Mouse (Mus musculus) gonadal fat pad, adult 2 months (tissue): ENCODE measurements around the gene Gm43552. TPM values are rescaled to one million over a fixed set of nuclear protein-coding genes. Genes with fewer than 3 reads are reported as not detected.
"Not testable (repeated sequence)": the region's sequence is repeated elsewhere in the genome, so short reads cannot be mapped to it uniquely, and the experiment has no call there.

Source experiments
- DNase-seq: peaks from one replicate; pipeline ENCODE4 v3.0.0-alpha.2; 2012; ENCODE audit warnings: low read depth
- polyA plus RNA-seq: library from polyadenylated mRNA; depleted of rRNA; stranded (reverse); fragments of >200 nt; gene quantifications from 2 replicates; pipeline ENCODE4 v1.2.3, GENCODE M21; 2012

The Gm43552 gene
- polyA plus RNA-seq, 1 experiment: not detected

DNA sequence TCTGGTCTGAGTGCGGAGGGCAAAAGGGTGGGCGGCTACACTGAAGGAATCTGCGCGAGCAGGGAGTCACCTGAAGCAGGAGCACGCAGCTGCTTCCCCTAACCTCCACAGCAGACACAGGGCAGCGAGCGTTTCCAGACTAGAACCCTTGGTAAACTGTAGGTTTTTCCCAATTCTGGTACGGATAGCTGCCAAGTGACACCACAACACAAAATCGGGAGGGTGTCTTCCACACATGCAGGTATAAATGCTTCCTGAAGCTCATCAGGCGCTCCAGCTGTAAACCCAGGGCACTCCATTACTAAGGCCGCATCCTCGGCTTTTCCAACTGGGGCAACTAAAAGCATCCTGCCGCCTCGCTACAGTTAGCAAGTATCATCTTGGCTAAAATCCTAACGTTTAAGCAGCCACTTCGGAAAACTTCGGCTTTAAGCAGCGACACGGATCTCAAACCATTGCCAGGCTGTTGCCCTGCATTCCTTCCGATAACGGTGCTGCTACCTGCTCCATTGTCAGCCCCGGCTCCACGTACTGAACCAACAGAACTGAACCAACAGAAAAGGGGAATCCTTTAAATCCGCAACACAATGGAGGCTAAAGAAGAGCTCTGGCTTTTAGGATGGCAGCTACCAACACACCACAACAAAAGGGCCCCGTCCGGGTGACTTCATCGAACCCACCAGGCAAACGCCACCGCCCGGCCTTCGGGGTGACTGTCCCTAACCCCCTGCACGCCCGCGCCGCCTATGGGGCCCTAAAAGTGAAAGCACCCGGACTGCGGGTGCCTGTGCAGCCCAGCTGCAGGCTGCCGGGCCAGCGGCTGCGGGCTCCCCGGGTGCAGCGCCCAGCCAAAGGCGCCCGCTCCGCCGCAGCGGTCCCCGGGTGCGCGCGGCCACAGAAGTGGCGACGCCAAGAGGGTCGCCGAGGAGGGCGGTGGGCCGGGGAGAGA is 592 bp downstream of the Gm43552 start:
- no peak for DNase-seq

GRCm38 (mm10) chr5:65489830-65490229 is 2.8 kb downstream of the Gm43552 start:
- no peak for DNase-seq

GRCm38 (mm10) chr5:65488725-65489124 is 3.9 kb downstream of the Gm43552 start:
- DNase-seq: no peak

- DNase-seq: no peak
Measured at GRCm38 (mm10) chr5:65487381-65487780, 5.3 kb downstream of the Gm43552 start.

DNA sequence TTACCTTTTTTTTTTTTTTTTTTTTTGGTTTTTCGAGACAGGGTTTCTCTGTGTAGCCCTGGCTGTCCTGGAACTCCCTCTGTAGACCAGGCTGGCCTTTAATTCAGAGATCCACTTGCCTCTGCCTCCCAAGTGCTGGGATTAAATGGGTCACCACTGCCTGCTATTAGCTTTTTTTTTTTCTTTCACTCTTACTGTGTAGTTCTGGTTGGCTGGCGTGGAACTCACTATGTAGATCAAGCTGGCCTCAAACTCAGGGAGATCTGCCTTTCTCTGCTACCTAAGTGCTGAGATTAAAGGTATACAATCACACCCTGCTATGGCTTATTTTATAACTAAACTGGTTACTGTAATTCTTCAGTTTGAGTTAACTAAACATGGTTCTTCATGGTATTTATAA is 6.1 kb downstream of the Gm43552 start:
- no peak for DNase-seq

- DNase-seq: no peak
Measured at GRCm38 (mm10) chr5:65482996-65483395, 9.6 kb downstream of the Gm43552 start.

DNA sequence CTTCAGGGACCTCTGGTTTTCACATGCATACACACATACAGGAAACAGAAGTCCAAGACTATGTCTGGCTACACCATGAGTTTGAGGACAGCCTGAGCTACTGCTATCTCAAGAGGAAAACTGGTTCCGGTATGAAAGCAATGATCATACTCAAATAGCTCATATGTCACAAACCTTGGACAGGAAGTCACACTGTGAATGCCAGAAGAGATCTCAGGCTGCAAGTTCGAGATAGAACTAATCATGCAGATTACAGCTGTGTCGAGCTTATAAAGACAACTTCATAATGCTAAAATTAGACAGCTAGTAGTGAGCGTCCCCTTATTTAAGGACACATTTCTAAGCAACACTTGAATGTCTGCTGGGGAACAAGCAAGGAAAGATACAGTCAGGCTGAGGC is 12.1 kb downstream of the Gm43552 start:
- no peak for DNase-seq

DNA sequence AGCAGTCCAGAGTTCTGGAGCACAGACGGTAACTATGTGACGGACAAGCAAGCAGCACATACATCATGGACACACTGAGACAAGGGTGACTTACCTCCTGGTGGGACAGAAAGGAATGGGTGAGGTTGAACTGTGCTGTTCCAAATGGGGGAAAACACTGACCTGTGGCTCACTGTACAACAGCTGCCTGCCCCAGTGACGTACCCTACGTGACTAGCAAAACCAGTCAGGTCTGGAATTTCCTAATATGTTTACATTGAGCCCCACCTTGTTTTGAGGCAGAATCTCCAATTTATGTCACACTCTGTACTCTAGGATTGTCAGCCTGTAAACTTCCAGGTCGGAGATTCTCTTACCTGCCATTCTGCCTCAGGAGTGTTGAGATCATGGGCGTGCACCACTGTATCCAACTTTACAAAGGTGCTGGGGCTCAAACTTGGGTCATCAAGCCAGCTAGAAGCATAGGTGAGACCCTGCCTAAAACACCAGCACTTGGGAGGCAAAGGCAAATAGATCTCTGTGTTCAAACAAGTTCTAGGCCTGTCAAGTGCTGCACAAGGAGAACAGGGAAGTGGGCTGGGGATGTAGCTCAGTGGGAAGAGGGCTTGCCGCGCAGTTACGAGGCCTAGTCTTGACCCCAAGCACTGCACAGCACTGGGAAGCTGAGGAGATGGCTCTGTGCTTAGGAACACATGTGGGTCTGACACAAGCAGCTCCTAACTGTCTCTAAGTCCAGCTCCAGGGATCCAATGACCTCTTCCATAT is 12.8 kb downstream of the Gm43552 start:
- no peak for DNase-seq

GRCm38 (mm10) chr5:65478224-65478623 is 14.4 kb downstream of the Gm43552 start:
- DNase-seq: no peak

DNA sequence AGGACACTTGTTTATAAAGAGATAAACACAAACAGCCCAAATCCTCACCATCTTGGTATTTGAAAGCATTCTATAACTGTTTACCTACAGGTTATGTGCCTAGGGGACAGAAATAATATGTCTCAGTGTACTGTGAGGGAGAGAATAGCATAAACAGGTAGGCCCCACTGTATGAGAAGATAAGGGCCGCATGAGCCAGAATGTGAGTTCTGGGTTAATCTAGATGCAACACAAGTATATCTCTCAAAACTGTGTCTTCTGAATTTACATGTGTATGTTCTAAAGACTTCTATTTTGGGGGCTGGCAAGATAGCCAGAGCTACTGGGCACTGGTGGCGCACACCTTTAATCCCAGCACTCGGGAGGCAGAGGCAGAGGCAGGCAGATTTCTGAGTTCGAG is 15.9 kb downstream of the Gm43552 start:
- DNase-seq: not testable (repeated sequence)

GRCm38 (mm10) chr5:65475806-65476205 is 16.8 kb downstream of the Gm43552 start:
- no peak for DNase-seq

GRCm38 (mm10) chr5:65469766-65470165 is 22.9 kb downstream of the Gm43552 start:
- no peak for DNase-seq

GRCm38 (mm10) chr5:65466911-65467310 is 25.7 kb downstream of the Gm43552 start:
- DNase-seq: no peak

GRCm38 (mm10) chr5:65460361-65460760 is 32.3 kb downstream of the Gm43552 start:
- no peak for DNase-seq

DNA sequence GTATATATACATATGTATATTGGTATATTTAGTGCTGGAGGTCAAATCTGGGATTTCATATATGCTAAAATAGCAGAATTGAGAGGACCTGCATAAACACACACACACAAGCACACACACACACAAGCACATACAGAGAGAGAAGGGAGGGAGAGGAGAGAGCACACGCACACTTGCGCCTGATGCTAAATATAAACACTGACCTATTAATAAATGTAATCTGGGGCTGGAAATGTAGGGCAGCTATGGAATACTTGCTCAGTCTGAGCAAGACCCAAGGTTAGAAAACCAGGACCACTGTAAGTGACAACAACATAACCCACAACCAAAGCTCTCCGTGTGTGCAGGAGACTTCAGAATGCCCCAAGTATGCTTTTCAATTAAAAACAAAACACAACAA is 33.2 kb downstream of the Gm43552 start:
- DNase-seq: no peak

DNA sequence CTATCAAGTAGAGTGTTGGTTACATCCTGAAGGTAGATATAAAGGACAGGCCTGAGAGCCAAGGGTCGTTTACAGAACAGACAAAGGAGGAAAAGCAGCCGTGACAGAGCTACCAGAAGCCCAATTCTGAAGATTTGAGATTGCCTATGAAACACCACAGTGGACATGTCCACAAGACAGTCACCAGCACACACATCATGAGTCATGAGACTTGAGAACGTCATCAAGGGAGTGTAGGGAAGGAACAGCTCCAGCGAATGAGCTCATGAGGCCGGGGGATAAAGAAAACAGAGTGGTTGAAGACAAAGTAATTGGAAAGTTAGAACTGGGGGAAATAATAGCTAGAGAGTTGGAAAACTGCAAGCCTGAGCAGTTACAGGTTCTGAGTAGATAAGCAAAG is 34.8 kb downstream of the Gm43552 start:
- DNase-seq: no peak

DNA sequence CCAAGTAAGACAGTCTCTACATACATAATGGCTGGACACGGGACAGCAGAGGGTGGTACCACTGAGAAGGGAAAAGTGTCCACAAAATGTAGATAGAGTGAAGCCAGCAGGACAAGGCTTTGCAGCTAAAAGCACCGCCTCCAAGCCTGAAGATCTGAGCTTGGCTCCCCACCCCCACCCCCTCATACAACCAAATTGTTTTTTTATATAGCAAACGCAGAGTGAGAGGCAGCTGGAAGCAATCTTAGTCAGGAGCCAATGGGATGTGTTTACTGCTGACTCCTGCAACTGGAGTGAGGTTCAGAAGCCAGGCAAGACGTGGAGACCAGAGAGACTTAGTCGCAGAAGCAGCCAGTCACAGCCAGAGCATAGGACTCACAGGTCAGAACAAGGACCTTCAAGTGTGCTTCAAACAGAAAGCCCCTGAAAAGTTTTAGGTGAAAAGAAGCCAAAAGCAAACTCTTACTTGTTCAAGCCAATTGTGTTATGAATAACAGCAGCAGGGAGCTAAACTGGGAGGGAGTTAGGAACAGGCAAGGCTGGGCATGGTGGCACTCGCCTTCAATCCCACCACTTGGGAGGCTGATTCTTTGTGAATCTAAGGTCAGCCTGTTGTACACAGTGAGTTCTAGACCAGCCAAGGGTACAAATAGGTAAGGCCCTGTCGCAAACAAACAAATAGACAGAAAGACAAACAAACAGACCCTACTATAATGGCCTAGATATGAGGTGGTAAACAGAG is 35.4 kb downstream of the Gm43552 start:
- no peak for DNase-seq

GRCm38 (mm10) chr5:65454771-65455170 is 37.9 kb downstream of the Gm43552 start:
- DNase-seq: no peak

DNA sequence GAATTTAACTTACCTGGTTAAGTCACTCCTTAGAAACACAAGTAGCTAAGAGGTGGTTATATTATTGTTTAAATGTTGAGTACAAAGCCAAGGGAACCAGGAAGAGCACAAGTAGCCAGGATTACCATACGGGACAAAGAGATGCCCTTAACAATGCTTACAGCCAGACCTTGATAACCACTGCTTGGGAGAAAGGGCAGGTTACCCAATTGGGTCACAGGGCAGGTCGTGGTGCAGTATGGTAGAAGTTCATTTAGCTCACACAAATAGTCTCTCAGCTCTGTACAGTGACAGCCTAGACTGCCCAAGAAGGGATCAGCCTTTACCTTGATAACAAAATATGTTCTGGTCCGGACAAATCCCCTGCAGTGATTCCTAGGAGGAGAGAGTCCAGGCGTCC is 43.7 kb downstream of the Gm43552 start:
- no peak for DNase-seq

- DNase-seq: no peak
Measured at GRCm38 (mm10) chr5:65447826-65448225, 44.8 kb downstream of the Gm43552 start.

- DNase-seq: no peak
Measured at GRCm38 (mm10) chr5:65446756-65447155, 45.9 kb downstream of the Gm43552 start.

- no peak for DNase-seq
Measured at GRCm38 (mm10) chr5:65444981-65445380, 47.7 kb downstream of the Gm43552 start.
